Mouse (Mus musculus): ENCODE results near the gene Evl.

The Evl gene

GRCm38 (mm10) chr12:108554120-108554841, at the start of gene Evl:
Gene Evl (plus strand): TSS chr12:108554720.
- in situ Hi-C loops (cut with MseI, MboI), result no loop called here

GRCm38 (mm10) chr12:108505846-108506245, 48.7 kb upstream of the Evl start:
- in situ Hi-C loops (cut with MseI, MboI), result loop anchor here in 1 of 2 experiments (25.0 kb wide), 1 partner anchor 294 kb away; no protein-coding TSS in a partner anchor

- in situ Hi-C loops (cut with MseI, MboI), result loop anchor here in 1 of 2 experiments (25.0 kb wide), 1 partner anchor 295 kb away; no protein-coding TSS in a partner anchor
Observed at GRCm38 (mm10) chr12:108507046-108507445, 47.5 kb upstream of the Evl start.

- in situ Hi-C loops (cut with MseI, MboI), result loop anchor here in 1 of 2 experiments (25.0 kb wide), 1 partner anchor 298 kb away; no protein-coding TSS in a partner anchor
Observed at GRCm38 (mm10) chr12:108510571-108510970, 43.9 kb upstream of the Evl start.

- in situ Hi-C loops (cut with MseI, MboI), result loop anchor here in 1 of 2 experiments (25.0 kb wide), 1 partner anchor 299 kb away; no protein-coding TSS in a partner anchor
Observed at GRCm38 (mm10) chr12:108511009-108511408, 43.5 kb upstream of the Evl start.

GRCm38 (mm10) chr12:108515464-108515863, 39.1 kb upstream of the Evl start:
- in situ Hi-C loops (cut with MseI, MboI), result loop anchor here in 1 of 2 experiments (25.0 kb wide), 1 partner anchor 303 kb away; no protein-coding TSS in a partner anchor

GRCm38 (mm10) chr12:108519374-108519773, 35.1 kb upstream of the Evl start:
- in situ Hi-C loops (cut with MseI, MboI), result loop anchor here in 1 of 2 experiments (25.0 kb wide), 1 partner anchor 307 kb away; no protein-coding TSS in a partner anchor

- in situ Hi-C loops (cut with MseI, MboI), result no loop called here
Observed at GRCm38 (mm10) chr12:108529214-108529613, 25.3 kb upstream of the Evl start.

- in situ Hi-C loops (cut with MseI, MboI), result no loop called here
Observed at GRCm38 (mm10) chr12:108534484-108534883, 20.0 kb upstream of the Evl start.

GRCm38 (mm10) chr12:108536461-108536860, 18.1 kb upstream of the Evl start:
- in situ Hi-C loops (cut with MseI, MboI), result no loop called here

GRCm38 (mm10) chr12:108541088-108541487, 13.4 kb upstream of the Evl start:
- in situ Hi-C loops (cut with MseI, MboI), result no loop called here

GRCm38 (mm10) chr12:108546508-108547153, 7.9 kb upstream of the Evl start:
- in situ Hi-C loops (cut with MseI, MboI), result no loop called here

GRCm38 (mm10) chr12:108547251-108547875, 7.2 kb upstream of the Evl start:
- in situ Hi-C loops (cut with MseI, MboI), result no loop called here

GRCm38 (mm10) chr12:108551731-108552130, 2.8 kb upstream of the Evl start:
- in situ Hi-C loops (cut with MseI, MboI), result no loop called here

- in situ Hi-C loops (cut with MseI, MboI), result no loop called here
Observed at GRCm38 (mm10) chr12:108553079-108553478, 1.4 kb upstream of the Evl start.

- in situ Hi-C loops (cut with MseI, MboI), result no loop called here
Observed at GRCm38 (mm10) chr12:108554861-108555556, 489 bp downstream of the Evl start.

GRCm38 (mm10) chr12:108558194-108558593, 3.7 kb downstream of the Evl start:
- in situ Hi-C loops (cut with MseI, MboI), result no loop called here

GRCm38 (mm10) chr12:108563238-108563637, 8.7 kb downstream of the Evl start:
- in situ Hi-C loops (cut with MseI, MboI), result loop anchor here (10.0 kb wide), 1 partner anchor 192 kb away; no protein-coding TSS in a partner anchor

- in situ Hi-C loops (cut with MseI, MboI), result loop anchor here (10.0 kb wide), 1 partner anchor 190 kb away; no protein-coding TSS in a partner anchor
Observed at GRCm38 (mm10) chr12:108564910-108565506, 10.5 kb downstream of the Evl start.

GRCm38 (mm10) chr12:108579156-108579871, 24.8 kb downstream of the Evl start:
- in situ Hi-C loops (cut with MseI, MboI), result no loop called here

All from mouse trophoblast stem cell (cell line).